Mouse (Mus musculus) C2C12 (cell line): ENCODE data around the gene Cd79a. TPM values are rescaled to one million over a fixed set of nuclear protein-coding genes. Genes with fewer than 3 reads are reported as not detected.

ENCODE experiments used
- H3K27me3 ChIP-seq: one replicate; pipeline ENCODE4 v1.6.1; 2011; ENCODE audit not compliant: control insufficient read depth, insufficient read depth, insufficient read length
- H3K36me3 ChIP-seq: one replicate; pipeline ENCODE4 v1.6.1; 2011; ENCODE audit not compliant: control insufficient read depth, insufficient read depth
- H3K4me3 ChIP-seq: one replicate; pipeline ENCODE4 v1.5.1; 2011; ENCODE audit warnings: mild to moderate bottlenecking, control low read depth; ENCODE audit not compliant: poor library complexity, insufficient read depth, severe bottlenecking
- H3K79me2 ChIP-seq: one replicate; pipeline ENCODE4 v1.6.1; 2011; ENCODE audit not compliant: control insufficient read depth, insufficient read depth
- H3K79me3 ChIP-seq: one replicate; pipeline ENCODE4 v1.6.1; 2011; ENCODE audit warnings: low read depth, control low read depth
- H3ac ChIP-seq: one replicate; pipeline ENCODE3; 2011; ENCODE audit warnings: low read depth; ENCODE audit not compliant: control insufficient read depth, insufficient read length
- CEBPB ChIP-seq: IDR thresholded peaks from one replicate; pipeline ENCODE4 v1.6.1; 2011; ENCODE audit warnings: low read depth, mild to moderate bottlenecking, control low read depth, moderate library complexity
- CTCF ChIP-seq: IDR thresholded peaks from one replicate; pipeline ENCODE4 v1.5.1; 2011; ENCODE audit not compliant: control insufficient read depth, insufficient read depth, insufficient read length
- FOSL1 ChIP-seq: IDR thresholded peaks from one replicate; pipeline ENCODE4 v1.8.0; 2011; ENCODE audit warnings: mild to moderate bottlenecking, low read length; ENCODE audit not compliant: poor library complexity, insufficient read depth, severe bottlenecking
- MAX ChIP-seq: IDR thresholded peaks from one replicate; pipeline ENCODE4 v1.6.1; 2011; ENCODE audit warnings: mild to moderate bottlenecking, control low read depth
- MYOD1 ChIP-seq: IDR thresholded peaks from one replicate; pipeline ENCODE4 v1.6.1; 2011; ENCODE audit warnings: low read depth; ENCODE audit not compliant: control insufficient read depth, insufficient read length
- MYOG ChIP-seq: IDR thresholded peaks from one replicate; pipeline ENCODE4 v1.6.1; 2011; ENCODE audit not compliant: control insufficient read depth, insufficient read length; ENCODE audit errors: extremely low read depth
- USF1 ChIP-seq: IDR thresholded peaks from one replicate; pipeline ENCODE4 v1.6.1; 2011; ENCODE audit warnings: low read depth, mild to moderate bottlenecking, control low read depth, moderate library complexity
- polyA plus RNA-seq: library from polyadenylated mRNA; unstranded; fragments of >200 nt; fragmentation: generic; extraction: Trizol; gene quantifications from one replicate; pipeline ENCODE4 v1.2.1, GENCODE M21; 2012; ENCODE audit warnings: missing spikeins

Gene Cd79a
- polyA plus RNA-seq, 1 experiment = 0.09 TPM

GRCm38 (mm10) chr7:24883896-24884692 is 13.1 kb upstream of the Cd79a start, which contains the start of gene Rps19:
TSS of gene Rps19 (plus strand) at chr7:24884371.
- Histone ChIP-seq H3K79me3 (peaks cover 38% of the 10 kb centered on the region), H3K27me3 (no peaks in the 10 kb centered on the region), H3K4me3 (peak within 1 kb of the TSS; percentile 93), H3K79me2 (peaks cover 47% of the 10 kb centered on the region), H3ac (peak within 1 kb of the TSS; percentile 81), H3K36me3 (peaks cover 42% of the 10 kb centered on the region)
- TF ChIP-seq USF1 (peak; percentile 22), CEBPB (no peak), CTCF (peak; percentile 48), FOSL1 (no peak), MAX (no peak), MYOD1 (no peak), MYOG (no peak)

- H3K27me3 ChIP-seq = no peaks in the 10 kb centered on the region
- TF ChIP-seq CTCF (no peak), MAX (peak; percentile 59)
- H3K36me3 ChIP-seq = peaks cover 49% of the 10 kb centered on the region
- H3ac ChIP-seq = peak overlapping the region; percentile 81
- peaks cover 38% of the 10 kb centered on the region for H3K79me3 ChIP-seq
- H3K4me3 ChIP-seq = peak overlapping the region; percentile 93
- H3K79me2 ChIP-seq = peaks cover 50% of the 10 kb centered on the region
These were observed 12.4 kb upstream of the Cd79a start for GRCm38 (mm10) chr7:24884693-24885291.

GRCm38 (mm10) chr7:24885468-24886307 is 11.5 kb upstream of the Cd79a start:
- Histone ChIP-seq H3K36me3 (peaks cover 58% of the 10 kb centered on the region), H3K4me3 (peak overlapping the region; percentile 93), H3ac (peak overlapping the region; percentile 64), H3K79me3 (peaks cover 38% of the 10 kb centered on the region), H3K79me2 (peaks cover 50% of the 10 kb centered on the region), H3K27me3 (no peaks in the 10 kb centered on the region)
- TF ChIP-seq FOSL1 (no peak), CEBPB (no peak), MYOG (no peak), CTCF (no peak), USF1 (no peak), MYOD1 (no peak), MAX (no peak)

- Histone ChIP-seq H3K4me3 (peak overlapping the region; percentile 93), H3K79me3 (peaks cover 38% of the 10 kb centered on the region), H3ac (peak overlapping the region; percentile 64), H3K27me3 (no peaks in the 10 kb centered on the region), H3K79me2 (peaks cover 50% of the 10 kb centered on the region), H3K36me3 (peaks cover 64% of the 10 kb centered on the region)
- TF ChIP-seq FOSL1 = no peak
- TF ChIP-seq MAX = no peak
- no peak for TF ChIP-seq MYOD1
- TF ChIP-seq USF1 = no peak
- no peak for TF ChIP-seq MYOG
These were observed 10.9 kb upstream of the Cd79a start for GRCm38 (mm10) chr7:24886308-24886633.

- H3K79me3 ChIP-seq = peaks cover 38% of the 10 kb centered on the region
- no peak for TF ChIP-seq MYOG
- no peak for TF ChIP-seq USF1
- TF ChIP-seq CTCF = no peak
- TF ChIP-seq MYOD1 = no peak
- TF ChIP-seq CEBPB = no peak
- no peak for TF ChIP-seq MAX
- no peak for TF ChIP-seq FOSL1
- peaks cover 64% of the 10 kb centered on the region for H3K36me3 ChIP-seq
- H3ac ChIP-seq = peak overlapping the region; percentile 65
- no peaks in the 10 kb centered on the region for H3K27me3 ChIP-seq
- H3K79me2 ChIP-seq = peaks cover 50% of the 10 kb centered on the region
- peak overlapping the region; percentile 93 for H3K4me3 ChIP-seq
These were observed 10.1 kb upstream of the Cd79a start for GRCm38 (mm10) chr7:24887096-24887495.
